Mouse (Mus musculus) urinary bladder, postnatal 36 days (tissue): ENCODE measurements at regions not wholly inside any gene's neighbourhood (a gene's known extent, or its start where the extent isn't known, plus 50 kb on each side); places are given as distances from the start of the nearest gene placed in this dataset.
A peak's percentile ranks its signal among the peaks of the same experiment; 100 is the strongest.
"Not testable (repeated sequence)": the region's sequence is repeated elsewhere in the genome, so short reads cannot be mapped to it uniquely, and the experiment has no call there.

Experiments
- DNase-seq, 2 experiments: peaks; one replicate each; pipeline ENCODE4 v3.0.0; 2022; ENCODE audit warnings: low spot score in 2 of 2, mixed read lengths in 1 of 2

GRCm38 (mm10) chr1:14109190-14109482, 1984.0 kb downstream of the 4930444P10Rik start:
- DNase-seq, result no peak

DNA sequence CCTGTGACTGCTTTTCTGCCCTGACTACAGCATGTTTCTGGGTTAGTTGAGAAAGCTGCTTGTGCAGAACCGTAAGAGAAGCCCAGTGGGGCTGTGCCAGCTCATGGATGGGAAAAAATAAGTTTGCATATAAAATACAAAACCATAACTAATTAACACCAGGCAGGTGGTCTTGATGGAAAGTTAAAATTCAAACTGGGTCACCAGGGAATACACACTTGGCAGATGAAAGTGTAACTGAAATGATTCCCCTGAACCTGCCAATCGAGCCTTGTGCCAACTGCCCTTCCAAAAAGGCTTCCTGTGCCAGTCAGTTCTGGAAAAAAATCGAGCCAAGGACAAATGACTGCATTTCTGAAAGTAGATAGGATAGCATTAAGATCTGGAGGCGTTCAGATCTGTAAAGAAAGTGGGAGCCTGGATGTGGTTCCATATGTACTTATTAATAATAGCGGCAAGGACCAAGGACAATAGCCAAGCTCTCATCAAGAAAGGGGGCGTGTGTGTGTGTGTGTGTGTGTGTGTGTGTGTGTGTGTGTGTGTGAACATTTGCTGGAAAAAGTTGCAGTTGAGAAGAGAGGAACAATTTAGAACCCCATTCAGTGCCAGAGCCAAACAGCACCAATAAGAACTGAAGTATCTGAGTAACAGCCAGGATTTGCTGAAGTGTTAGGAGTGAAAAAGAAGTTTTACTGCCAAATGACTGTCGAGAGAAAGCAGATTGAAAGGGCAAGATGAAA, 1984.5 kb downstream of the 4930444P10Rik start:
- peak in 1 of 2 experiments; percentile 31 for DNase-seq

DNA sequence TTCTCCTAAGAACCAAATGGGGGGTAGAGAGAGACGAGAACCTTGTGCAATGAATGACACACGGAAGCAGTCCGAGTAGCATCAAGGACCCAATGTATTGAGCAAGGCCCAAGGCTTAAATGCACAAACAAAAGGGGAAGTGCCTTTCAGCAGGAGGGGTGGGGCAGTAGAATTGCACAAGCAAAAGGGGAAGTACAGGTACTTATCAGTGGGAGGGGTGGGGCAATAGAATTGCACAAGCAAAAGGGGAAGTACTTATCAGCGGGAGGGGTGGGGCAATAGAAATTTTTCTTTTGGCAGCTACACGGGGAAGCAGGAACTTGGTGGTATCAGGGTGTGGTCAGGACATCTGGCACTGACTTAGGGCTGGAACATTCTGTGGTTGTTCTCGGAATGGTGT, 1987.6 kb downstream of the 4930444P10Rik start:
- not testable (repeated sequence) for DNase-seq

- DNase-seq, result no peak
These were observed 1988.6 kb downstream of the 4930444P10Rik start for GRCm38 (mm10) chr1:14104529-14104928.

GRCm38 (mm10) chr1:14099031-14099430, 1994.1 kb downstream of the 4930444P10Rik start:
- DNase-seq, result no peak

GRCm38 (mm10) chr1:14097567-14098228, 1995.4 kb downstream of the 4930444P10Rik start:
- no peak for DNase-seq

DNA sequence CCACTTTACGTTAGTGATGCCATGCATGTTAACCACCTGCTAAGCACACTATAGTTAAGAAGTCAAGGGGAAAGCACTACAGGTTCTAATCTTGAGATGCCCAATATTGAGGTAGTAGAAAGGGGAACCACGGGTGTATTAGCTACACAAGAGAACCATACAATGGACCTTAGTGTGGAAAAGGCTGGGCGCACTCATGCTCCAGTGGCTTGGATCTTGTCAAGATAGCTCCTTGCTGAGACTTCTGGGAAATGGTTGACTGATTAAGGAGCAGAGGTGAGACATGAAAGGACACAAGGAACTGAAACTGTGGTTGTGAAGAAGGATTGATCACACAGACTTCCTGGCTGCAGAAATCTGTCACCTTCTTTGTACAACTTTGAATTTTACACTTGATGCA, 2028.3 kb downstream of the 4930444P10Rik start:
- no peak for DNase-seq

DNA sequence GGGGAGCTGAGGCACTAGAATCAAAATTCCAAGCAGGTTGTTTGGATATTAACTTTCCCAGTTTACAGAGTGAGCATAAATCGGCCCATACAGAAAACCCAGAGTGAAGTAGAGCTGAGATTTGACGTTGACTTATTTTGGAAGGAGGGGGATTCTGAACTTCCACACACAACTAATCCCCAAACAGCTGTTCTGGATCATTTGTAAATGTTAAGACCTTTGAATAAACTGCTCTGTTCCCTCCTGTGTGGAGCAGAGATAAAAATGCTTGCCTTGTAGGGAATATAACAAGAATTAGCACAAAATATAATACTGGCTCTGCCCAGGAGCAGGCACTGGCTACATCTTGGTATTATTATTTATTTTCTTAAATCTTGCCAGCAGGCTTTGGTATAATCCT, 2057.0 kb downstream of the 4930444P10Rik start:
- DNase-seq, result no peak

DNA sequence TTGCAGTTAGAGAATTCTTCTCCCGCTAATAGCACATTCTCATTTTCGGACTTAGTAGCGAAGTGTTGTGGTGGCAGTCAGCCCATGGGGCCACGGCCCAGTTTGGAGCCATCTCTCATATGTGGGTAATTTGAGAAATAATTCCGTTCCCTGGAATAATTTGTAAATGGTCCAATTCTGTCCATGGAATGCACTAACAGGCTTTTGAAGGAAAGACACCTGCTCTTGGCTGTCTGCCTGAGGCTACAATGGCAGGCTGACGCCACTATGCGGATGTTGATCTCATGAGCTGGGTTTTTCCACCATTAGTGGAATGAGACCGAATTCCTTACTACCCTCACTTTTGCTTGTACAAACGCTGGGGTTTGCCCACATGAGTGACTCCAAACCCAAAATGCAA, 2081.6 kb downstream of the 4930444P10Rik start:
- DNase-seq, result no peak

DNA sequence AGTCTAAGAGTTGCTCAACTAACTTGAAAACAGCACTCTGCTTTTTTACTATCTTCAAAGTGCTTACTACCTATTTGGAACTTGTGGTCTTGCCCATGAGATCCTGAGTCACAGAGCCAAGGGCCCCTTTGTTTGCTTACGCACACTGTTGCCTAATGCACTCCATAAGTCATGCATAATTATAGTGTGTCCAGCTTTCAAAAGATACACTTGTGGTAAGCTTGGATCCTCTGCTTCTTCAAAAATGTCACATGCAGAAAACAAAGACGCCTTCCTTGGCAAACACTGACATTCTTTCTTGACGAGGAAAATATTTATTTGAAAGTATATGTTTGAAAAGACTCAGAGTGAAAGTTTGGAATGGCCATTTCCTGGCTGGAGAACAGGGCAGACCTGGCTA, 2082.3 kb downstream of the 4930444P10Rik start:
- no peak for DNase-seq

DNA sequence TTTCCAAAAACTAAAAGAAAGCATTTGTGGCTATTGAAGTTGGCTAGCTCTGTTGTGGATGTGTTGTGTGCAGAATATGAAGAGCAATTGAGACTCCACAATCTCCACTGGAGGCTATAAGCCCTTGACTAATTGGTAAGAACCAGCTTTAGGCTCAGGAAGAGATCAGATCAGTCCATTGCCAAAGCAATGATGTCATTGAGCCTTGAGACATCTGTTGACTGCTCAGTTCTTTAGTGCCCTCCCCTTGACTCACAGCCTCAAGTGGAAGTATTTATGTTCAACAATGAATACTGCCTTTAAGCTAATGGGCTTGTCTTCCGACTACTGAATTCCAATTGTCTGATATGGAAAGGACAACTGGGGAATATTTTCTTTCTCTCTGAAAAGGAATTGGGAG, 2090.6 kb downstream of the 4930444P10Rik start:
- no peak for DNase-seq

- DNase-seq, result peak in 1 of 2 experiments; percentile 14
These were observed 2091.7 kb downstream of the 4930444P10Rik start for GRCm38 (mm10) chr1:14001431-14001830.

- DNase-seq, result no peak
These were observed 2092.3 kb downstream of the 4930444P10Rik start for GRCm38 (mm10) chr1:14000605-14001395.

DNA sequence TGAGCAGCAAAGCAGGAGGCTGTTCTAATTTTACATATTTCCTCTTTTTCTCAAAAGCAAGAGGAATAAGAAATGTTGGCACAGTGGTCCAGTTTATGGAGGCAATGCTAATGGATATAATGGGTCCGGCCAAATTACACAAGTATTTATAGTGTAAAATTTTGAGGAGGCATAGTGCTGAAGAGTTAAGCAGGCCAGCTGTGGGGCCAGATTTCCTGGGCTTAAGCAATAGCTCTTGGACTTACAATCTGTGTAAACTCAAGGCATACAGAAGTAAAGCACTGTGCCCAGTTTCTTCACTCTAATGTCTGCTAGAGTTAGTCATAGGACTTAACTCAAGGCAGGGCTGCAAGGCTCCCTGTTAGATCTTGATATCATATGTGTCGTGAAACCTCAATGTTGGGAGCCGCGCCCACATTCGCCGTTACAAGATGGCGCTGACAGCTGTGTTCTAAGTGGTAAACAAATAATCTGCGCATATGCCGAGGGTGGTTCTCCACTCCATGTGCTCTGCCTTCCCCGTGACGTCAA, 2094.9 kb downstream of the 4930444P10Rik start:
- no peak for DNase-seq

DNA sequence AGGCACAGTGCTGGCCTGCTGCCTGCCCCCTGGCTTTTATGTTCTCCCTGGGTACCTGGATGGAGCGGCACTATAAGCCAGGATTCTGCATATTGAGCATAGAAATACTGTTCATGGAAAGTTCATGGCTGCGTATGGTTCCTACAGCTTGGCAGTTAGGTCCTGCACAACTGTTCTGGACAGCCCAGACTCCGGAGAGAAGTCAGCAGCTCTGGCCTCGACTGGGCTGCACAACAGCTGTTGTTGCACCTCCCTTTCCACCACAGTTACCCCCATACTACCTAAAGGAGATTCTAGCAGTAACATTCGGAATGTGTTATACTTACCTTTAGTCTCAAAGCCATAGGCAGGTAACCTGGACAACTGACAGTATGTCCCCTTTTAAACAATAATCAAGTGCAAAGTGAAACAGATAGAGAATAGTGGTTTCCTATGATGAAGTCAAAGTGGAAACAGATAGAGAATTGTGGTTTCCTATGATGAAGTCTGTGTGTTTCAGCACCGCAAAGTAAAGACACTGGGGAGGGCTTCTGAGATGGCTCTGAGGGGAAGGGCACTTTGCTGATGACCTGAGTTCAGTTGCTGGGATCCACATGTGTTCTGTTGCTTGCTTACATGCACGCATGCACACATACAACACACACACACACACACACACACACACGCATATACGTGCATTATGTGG, 2099.2 kb downstream of the 4930444P10Rik start:
- DNase-seq, result no peak

DNA sequence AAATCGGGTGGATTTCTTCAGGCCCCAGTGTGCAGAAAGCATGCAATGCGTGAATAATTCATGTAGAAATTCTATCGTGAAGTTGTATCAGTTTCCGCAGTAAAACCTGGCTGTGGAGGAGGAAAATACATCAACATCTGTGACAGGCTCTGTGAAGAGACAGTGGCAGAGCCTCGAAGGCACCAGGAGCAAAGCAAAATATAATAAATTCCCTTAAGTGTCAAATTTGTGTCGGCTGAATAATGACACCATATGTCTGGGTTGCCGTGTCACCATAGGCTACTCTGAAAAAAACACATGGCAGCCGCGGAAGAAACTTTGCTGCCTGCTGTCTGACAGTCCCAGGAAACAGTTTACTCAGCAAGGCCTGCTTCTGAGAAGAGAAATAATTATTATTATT, 2100.1 kb downstream of the 4930444P10Rik start:
- DNase-seq, result no peak

DNA sequence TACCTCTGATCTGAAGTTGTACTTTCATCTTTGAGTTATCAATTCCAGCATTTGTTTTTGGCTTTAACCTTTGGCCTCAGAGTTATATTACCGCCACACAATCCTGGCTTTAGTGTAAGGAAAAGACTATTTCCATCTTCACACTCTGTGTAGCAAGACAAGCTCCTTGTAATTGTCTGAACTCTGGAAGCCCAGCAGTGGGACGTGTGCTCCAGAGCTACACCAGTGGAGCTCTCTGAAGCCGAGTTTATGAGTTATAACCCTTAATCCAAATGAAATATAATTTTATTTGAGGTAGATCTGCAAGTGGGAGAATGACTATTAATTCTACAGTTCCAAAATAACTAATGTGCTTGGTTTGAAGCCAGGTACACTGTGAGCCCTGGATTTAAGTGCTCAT, 2103.8 kb downstream of the 4930444P10Rik start:
- no peak for DNase-seq

- no peak for DNase-seq
These were observed 2108.3 kb downstream of the 4930444P10Rik start for GRCm38 (mm10) chr1:13984833-13985232.

- DNase-seq, result no peak
These were observed 2112.9 kb downstream of the 4930444P10Rik start for GRCm38 (mm10) chr1:13980273-13980672.

GRCm38 (mm10) chr1:13978640-13979039, 2114.5 kb downstream of the 4930444P10Rik start:
- no peak for DNase-seq

- DNase-seq, result no peak
These were observed 2115.9 kb downstream of the 4930444P10Rik start for GRCm38 (mm10) chr1:13977207-13977606.

GRCm38 (mm10) chr1:13949241-13949640, 2143.9 kb downstream of the 4930444P10Rik start:
- no peak for DNase-seq
